Comparison of ENCODE assay signal across 9 mouse cellular contexts in genomic region chr14:39471236-39471981, GRCm38 (mm10). TPM values are rescaled to one million over a fixed set of nuclear protein-coding genes. Genes with fewer than 3 reads are reported as not detected.
DNase-seq lines count a peak whose midpoint lies in the region; ATAC-seq and TF ChIP-seq lines count a peak whose summit lies in the region.
"Had no signal": no experiment of that assay in that cellular context is flagged by ENCODE, and none has a peak within 500 bp of the region (broad histone marks: within the 10 kb centered on the region; RNA-seq: fewer than 3 reads in every experiment).

No protein-coding gene starts in this region.

- H3K9me3 ChIP-seq in intestine, embryonic 14.5 days (ENCODE audit: control insufficient read depth, low read length): no peaks in the 10 kb centered on the region
- no peaks in the 10 kb centered on the region for H3K9me3 ChIP-seq in intestine, postnatal 0 days (ENCODE audit: control insufficient read depth)
- no peaks in the 10 kb centered on the region for H3K9me3 ChIP-seq in forebrain, embryonic 11.5 days (ENCODE audit: control insufficient read depth, low read length)
- no peaks in the 10 kb centered on the region for H3K9me3 ChIP-seq in midbrain, embryonic 13.5 days

- no peak overlapping the region for H3K9ac ChIP-seq in intestine, embryonic 14.5 days (ENCODE audit: low read length)
- no peak overlapping the region for H3K9ac ChIP-seq in intestine, postnatal 0 days (ENCODE audit: low read depth, low read length)
- no peak overlapping the region; the same call in 1 of the 2 replicates for H3K9ac ChIP-seq in forebrain, embryonic 11.5 days (ENCODE audit: low read length)
- H3K9ac ChIP-seq in midbrain, embryonic 13.5 days (replicated peaks): peak overlapping the region; percentile 84

- peaks cover 73% of the 10 kb centered on the region for H3K27me3 ChIP-seq in intestine, embryonic 14.5 days (replicated peaks; ENCODE audit: control insufficient read depth, insufficient read depth, low read length)
- peaks cover 57% of the 10 kb centered on the region for H3K27me3 ChIP-seq in intestine, postnatal 0 days (replicated peaks; ENCODE audit: control insufficient read depth, insufficient read depth, low read length)
- H3K27me3 ChIP-seq in forebrain, embryonic 11.5 days (ENCODE audit: control insufficient read depth, insufficient read depth, low read length): peaks cover 27% of the 10 kb centered on the region
- H3K27me3 ChIP-seq in midbrain, embryonic 13.5 days: peaks cover 28% of the 10 kb centered on the region

- peak; percentile 50 for DNase-seq in intestine, embryonic 14.5 days (ENCODE audit: low spot score)
- DNase-seq in cerebellum, adult 11-12 months: peak; percentile 44
- peak; percentile 63 for DNase-seq in forebrain, embryonic 11.5 days (ENCODE audit: low spot score)
- DNase-seq in gastrocnemius, postnatal 10 days: no peak
- DNase-seq in spleen, postnatal 10 days (ENCODE audit: low spot score in 2 of 2): no peak
- no peak for DNase-seq in adrenal gland, postnatal 25 days

- H3K4me3 ChIP-seq in intestine, embryonic 14.5 days (ENCODE audit: low read depth, low read length): peak overlapping the region; percentile 48; the same call in 1 of the 2 replicates
- no peak overlapping the region for H3K4me3 ChIP-seq in intestine, postnatal 0 days (ENCODE audit: low read depth, low read length)
- peak overlapping the region; percentile 67 for H3K4me3 ChIP-seq in forebrain, embryonic 11.5 days (ENCODE audit: low read depth, low read length)
- H3K4me3 ChIP-seq in midbrain, embryonic 13.5 days (replicated peaks): peak overlapping the region; percentile 76
- H3K4me3 ChIP-seq: myocyte had no signal

- ATAC-seq in intestine, embryonic 14.5 days (replicated peaks; ENCODE audit: low FRiP score, low TSS enrichment, low read depth): no peak
- no peak for ATAC-seq in intestine, postnatal 0 days
- peak; percentile 31 for ATAC-seq in forebrain, embryonic 11.5 days (replicated peaks; ENCODE audit: low FRiP score)
- peak; percentile 22 for ATAC-seq in midbrain, embryonic 13.5 days

- no peaks in the 10 kb centered on the region for H3K4me1 ChIP-seq in intestine, embryonic 14.5 days (replicated peaks; ENCODE audit: control insufficient read depth, insufficient read depth, low read length)
- H3K4me1 ChIP-seq in intestine, postnatal 0 days (replicated peaks; ENCODE audit: control insufficient read depth, insufficient read depth, low read length): no peaks in the 10 kb centered on the region
- peaks cover 2% of the 10 kb centered on the region; the same call in 1 of the 2 replicates for H3K4me1 ChIP-seq in forebrain, embryonic 11.5 days (replicated peaks; ENCODE audit: control insufficient read depth, insufficient read depth, low read length)
- peaks cover 25% of the 10 kb centered on the region; the same call in 1 of the 2 replicates for H3K4me1 ChIP-seq in midbrain, embryonic 13.5 days (replicated peaks)

- H3K4me2 ChIP-seq in intestine, embryonic 14.5 days (ENCODE audit: low read length): no peak overlapping the region
- no peak overlapping the region for H3K4me2 ChIP-seq in intestine, postnatal 0 days (replicated peaks; ENCODE audit: low read depth)
- H3K4me2 ChIP-seq in forebrain, embryonic 11.5 days (ENCODE audit: low read depth, low read length, severe bottlenecking): peak overlapping the region; percentile 93
- H3K4me2 ChIP-seq in midbrain, embryonic 13.5 days (replicated peaks): peak overlapping the region; percentile 82

- WGBS in intestine, embryonic 14.5 days: 11% methylated on average over 12 of the region's 12 CpGs
- WGBS in intestine, postnatal 0 days: 14% methylated on average over 12 of the region's 12 CpGs
- 3% methylated on average over 12 of the region's 12 CpGs for WGBS in forebrain, embryonic 11.5 days
- 2% methylated on average over 12 of the region's 12 CpGs for WGBS in midbrain, embryonic 13.5 days

- no peaks in the 10 kb centered on the region for H3K36me3 ChIP-seq in intestine, embryonic 14.5 days (ENCODE audit: control insufficient read depth, insufficient read depth, low read length)
- no peaks in the 10 kb centered on the region for H3K36me3 ChIP-seq in intestine, postnatal 0 days (ENCODE audit: control insufficient read depth, insufficient read depth)
- no peaks in the 10 kb centered on the region for H3K36me3 ChIP-seq in forebrain, embryonic 11.5 days (ENCODE audit: control insufficient read depth, insufficient read depth, low read length)
- H3K36me3 ChIP-seq in midbrain, embryonic 13.5 days: no peaks in the 10 kb centered on the region

- no peak overlapping the region for H3K27ac ChIP-seq in intestine, embryonic 14.5 days (ENCODE audit: low read depth)
- no peak overlapping the region for H3K27ac ChIP-seq in intestine, postnatal 0 days (ENCODE audit: low read depth, low read length)
- no peak overlapping the region for H3K27ac ChIP-seq in forebrain, embryonic 11.5 days (ENCODE audit: low read depth, low read length)
- peak overlapping the region; percentile 94 for H3K27ac ChIP-seq in midbrain, embryonic 13.5 days

- no peak for TF ChIP-seq CTCF in intestine, postnatal 0 days (IDR thresholded peaks at IDR 0.05; ENCODE audit: low read depth)

RNA-seq across cellular contexts. Expression of gene Nrg3, which starts 1.5 kb away (rescaled TPM):
- polyA plus RNA-seq in intestine, embryonic 14.5 days (2014; fragmentation: Nextera tagmentation; extraction: Ambion mirVana): 0.50 and 0.88 TPM in 2 replicates
- polyA plus RNA-seq in intestine, postnatal 0 days (2015; fragmentation: Nextera tagmentation; extraction: Ambion mirVana): 0.09 TPM in 2 replicates
- 1.9 and 2.1 TPM in 2 replicates for polyA plus RNA-seq in forebrain, embryonic 11.5 days (2014; fragmentation: Nextera tagmentation; extraction: Ambion mirVana)
- 6.8 and 7.8 TPM in 2 replicates for polyA plus RNA-seq in midbrain, embryonic 13.5 days (2015; fragmentation: Nextera tagmentation; extraction: Ambion mirVana)
- under 1 TPM; 0.14 to 0.20 TPM for total RNA-seq in gastrocnemius, postnatal 10 days (2021)
- total RNA-seq in adrenal gland, postnatal 25 days (2021): 3.7 and 6.1 TPM in 2 replicates
- polyA plus RNA-seq: myocyte had no signal

Comparison
In these comparisons a context has a peak if more than half of its experiments do, and no peak if none do; other contexts are left out.
1. ATAC-seq: peak in forebrain, embryonic 11.5 days (single experiment) and midbrain, embryonic 13.5 days (single experiment); none in intestine, embryonic 14.5 days (single experiment) and intestine, postnatal 0 days (single experiment).
2. DNase-seq: peak in intestine, embryonic 14.5 days (single experiment), cerebellum, adult 11-12 months (single experiment) and forebrain, embryonic 11.5 days (single experiment); none in gastrocnemius, postnatal 10 days (single experiment), spleen, postnatal 10 days (0 of 2) and adrenal gland, postnatal 25 days (single experiment).
3. H3K4me2 ChIP-seq: peak in forebrain, embryonic 11.5 days (single experiment) and midbrain, embryonic 13.5 days (single experiment); none in intestine, embryonic 14.5 days (single experiment) and intestine, postnatal 0 days (single experiment).